Mouse (Mus musculus) forelimb bud, embryonic 11.5 days (tissue): ENCODE measurements around the gene Calhm2.
A peak's percentile ranks its signal among the peaks of the same experiment; 100 is the strongest.

Experiments used
- DNase-seq: peaks from one replicate; pipeline ENCODE4 v3.0.0-alpha.2; 2012; ENCODE audit warnings: low read depth, low spot score

Calhm2 gene

DNA sequence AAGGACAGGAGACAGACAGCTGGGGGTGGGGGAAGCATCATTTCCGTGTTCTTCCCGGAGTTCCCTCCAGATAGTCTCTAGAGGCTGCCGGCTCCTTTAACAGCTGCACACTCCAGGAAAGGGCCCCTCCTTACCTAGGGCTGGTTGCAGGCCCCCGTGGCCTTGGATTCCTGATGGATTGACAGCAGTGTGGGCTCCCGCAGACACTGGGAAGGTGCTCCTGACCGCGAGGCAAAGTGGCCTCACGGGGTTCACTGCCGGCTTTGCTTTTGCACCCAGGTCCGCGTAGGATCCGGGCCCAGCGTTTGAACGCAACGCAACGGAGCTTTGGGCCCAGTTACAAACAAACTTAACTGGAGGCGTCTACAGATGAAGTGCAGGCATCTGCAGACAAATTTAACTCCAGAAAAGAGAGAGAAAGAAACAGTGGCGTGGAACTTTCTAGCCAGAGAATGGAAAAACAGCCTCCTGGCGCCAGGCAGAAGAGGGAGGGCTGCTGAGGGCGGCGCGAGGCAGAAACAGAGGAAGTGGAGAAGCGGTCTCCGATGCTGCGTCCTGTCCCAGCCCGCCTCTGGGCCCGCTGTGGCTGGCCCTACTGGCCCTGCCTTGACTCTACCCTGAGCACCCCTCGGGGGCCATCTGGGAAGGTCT, at the start of gene Calhm2:
Gene Calhm2 (minus strand): TSS at position 524 of the 651 bp plus-strand sequence.
- DNase-seq, result no peak

DNA sequence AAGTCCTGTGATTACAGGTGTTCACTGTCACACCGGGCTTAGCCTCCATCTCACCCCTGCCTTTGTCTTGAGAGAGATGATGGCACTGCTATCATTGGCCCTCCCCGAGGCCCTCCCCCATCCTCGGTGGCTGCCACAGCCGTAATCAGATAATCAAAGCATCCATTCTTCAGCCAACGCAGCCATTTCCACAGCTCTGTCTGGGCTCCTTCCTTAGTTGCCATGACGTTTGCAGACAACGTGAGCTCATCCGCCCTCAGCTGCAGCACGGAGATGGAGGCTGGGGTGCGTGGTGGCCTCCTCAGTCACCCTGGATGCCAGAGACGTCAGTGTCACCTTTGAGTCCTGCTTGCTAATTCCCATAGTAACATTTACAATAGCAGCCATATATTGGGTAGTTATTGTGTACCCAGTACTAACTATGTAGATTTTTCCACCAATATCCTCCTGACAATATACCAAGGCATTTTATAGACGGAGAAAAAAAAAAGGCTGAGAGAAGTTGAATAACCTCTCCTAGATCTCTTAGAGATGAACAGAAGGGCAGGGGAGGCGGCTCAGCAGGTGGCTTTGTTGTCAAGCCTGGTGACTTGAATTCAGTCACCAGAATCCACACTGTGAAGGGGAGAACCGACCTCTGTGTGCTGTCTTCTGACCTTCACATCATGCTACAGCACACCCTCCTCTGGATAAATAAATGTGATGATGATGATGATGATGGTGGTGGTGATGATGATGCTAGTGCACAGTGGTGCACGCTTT, 48.6 kb upstream of the Calhm2 start:
- DNase-seq, result no peak

DNA sequence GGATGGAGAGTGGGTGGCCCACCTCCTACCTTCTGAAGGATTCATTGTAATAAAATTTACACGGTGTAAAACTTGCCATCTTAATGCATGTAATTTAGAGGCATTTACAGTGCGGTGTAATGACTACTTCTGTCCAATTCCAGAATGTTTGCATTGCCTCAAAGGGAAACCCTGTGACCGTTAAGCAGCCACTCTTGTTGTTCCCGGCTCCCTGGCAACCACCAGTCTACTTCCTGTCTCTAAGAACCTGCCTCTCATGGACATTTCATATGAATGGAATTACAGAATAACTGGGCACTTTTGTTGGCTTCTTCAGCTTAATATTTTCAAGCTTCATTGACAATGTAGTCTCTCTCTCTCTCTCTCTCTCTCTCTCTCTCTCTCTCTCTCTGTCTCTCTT, 46.6 kb upstream of the Calhm2 start:
- no peak for DNase-seq

DNA sequence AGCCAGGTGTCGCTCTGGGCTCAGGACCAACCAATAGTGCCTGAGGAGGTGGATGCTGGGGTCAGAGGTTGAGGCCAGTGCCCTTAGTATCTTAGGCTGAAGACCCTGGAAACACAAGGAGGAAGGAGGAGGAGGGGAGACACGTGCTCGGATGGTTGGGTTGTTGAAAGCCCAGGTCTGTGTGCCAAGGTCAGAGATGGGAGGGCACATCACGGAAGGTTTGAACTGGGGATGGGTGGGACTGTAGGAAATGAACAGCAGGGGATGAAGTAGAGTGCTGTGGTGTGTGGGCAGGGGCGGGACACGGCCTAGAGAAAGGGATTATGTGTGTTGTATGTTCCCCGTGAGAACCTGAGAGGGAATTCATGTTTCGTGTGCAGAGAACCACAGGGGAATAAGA, 46.1 kb upstream of the Calhm2 start:
- DNase-seq, result no peak

DNA sequence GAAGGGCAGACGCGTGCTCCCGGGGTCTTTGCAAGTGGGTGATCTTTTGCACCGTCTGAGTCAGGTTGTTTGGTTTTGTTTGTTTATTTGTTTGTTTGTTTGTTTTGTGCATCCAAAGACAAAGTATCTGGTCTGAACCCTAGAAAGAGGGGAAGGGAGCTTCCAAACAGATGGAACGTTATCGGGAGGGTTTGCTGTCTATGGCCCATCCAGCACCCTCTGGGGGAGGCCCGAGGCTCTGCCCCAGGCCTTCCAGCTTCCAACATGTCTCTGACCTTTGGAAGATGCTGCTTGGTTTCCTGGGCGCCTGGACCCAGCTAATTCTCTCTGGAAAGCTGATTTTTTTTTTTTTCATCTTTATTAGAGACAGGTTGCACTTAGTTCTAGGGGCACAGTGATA, 41.9 kb upstream of the Calhm2 start:
- no peak for DNase-seq

DNA sequence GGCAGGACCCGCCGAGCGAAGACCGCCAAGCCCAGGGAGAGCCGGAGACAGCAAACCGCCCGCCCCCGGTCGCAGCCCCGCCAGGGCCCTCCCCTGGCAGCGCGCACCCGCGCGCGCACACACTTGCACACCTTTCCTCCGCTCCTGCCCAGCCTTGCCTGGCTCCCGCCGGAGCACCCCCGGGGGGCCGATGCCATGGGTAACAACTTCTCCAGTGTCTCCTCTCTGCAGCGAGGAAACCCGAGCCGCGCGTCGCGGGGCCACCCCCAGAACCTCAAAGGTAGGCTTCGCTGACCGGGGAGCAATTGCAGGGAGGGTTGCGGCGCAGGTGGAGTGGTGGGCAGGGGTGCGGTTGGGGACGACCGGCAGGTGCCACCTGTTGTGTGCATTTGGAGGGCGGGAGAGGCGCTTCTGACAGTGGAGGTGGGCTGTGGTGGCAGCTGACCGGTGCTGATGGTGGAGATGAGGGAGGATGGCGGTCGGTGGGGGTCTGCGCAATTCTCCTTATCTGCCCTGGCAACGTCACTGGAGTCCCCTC, 41.2 kb upstream of the Calhm2 start:
- no peak for DNase-seq

DNA sequence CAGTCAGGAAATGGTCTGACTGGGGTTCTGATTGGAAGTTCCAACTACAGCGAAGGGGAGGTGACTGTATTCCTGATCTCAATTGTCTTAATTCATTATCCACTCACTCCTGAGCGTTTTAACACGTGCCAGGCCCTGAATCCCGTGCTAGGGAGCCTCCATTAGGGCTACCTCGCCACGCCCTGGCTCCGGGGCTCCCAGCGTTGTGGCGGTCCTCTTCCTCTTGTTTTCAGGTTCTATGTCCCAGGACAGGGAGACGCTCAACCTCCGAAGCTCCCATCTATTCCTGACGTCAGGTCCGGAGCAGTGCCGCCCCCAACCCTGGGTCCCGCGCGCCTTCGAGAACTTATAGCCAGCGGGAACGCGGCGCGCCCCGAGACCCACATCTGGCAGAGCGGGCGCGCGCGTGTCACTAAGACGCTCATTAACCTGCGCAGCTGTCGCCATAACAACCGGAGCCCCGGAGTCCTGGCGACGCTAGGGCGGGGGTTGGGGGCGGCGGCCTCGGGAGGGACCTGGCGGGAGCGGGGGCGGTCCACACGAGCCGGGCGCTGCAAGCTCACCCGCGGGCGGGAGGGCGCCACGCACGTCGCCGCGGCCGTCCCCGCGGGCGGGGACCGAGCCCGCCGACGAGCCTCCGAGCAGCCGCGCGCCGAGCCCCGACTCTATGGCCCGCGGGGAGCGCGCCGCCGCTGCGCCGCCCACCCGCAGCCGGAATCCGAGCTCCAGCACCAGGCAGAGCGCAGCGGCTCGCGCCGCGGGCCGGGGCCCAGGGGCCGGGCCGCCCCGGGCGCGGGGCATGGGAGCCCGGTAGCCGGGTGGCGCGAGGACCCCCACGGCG, 40.6 kb upstream of the Calhm2 start, which contains the start of gene Neurl1a:
Gene Neurl1a (plus strand): TSS at position 390 of the 841 bp plus-strand sequence.
- DNase-seq, result peak; percentile 71

DNA sequence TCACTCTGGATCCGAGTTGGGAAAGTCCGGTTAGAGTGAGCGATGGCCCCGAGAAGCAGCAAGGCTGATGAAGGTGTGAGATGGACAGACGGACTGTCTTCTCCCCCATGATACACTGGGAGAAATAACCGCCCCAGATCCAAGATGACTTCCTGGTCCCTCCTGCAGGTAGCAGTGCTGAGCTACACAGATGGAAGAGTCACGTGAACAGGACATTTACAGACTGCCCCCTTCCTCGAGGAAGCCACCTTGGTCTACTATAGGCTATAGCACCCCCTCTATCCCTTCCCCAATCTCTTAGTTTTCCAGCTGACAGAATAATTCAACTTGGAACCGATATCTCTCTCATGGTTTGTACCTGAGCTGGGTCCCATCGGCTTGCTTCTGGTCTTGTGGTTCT, 39.9 kb upstream of the Calhm2 start:
- peak; percentile 46 for DNase-seq

DNA sequence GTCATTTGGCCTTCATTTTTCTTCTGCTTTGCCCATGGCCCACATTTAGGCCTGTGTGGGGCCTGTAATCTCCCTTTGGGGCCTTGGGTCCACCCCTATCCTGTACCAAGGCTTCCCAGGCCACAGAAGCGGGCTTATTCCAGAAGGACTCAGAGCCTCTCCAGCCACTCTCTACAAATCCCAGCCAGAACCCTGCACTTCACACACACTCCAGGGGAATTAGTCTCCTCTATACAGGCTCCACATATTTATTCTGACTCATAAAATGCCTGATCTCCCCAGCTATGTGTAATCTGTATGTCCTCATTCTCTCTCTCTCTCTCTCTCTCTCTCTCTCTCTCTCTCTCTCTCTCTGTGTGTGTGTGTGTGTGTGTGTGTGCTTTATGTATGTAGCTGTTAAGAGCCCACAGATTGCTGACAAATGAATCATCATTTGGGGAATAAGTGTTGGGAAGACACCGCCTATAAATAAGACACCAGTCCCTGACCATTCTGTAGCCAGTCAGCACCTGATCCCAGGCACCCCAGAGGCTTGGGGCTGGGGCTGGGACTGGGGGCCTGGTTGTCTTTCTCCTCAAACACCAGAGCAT, 38.9 kb upstream of the Calhm2 start:
- DNase-seq, result no peak

DNA sequence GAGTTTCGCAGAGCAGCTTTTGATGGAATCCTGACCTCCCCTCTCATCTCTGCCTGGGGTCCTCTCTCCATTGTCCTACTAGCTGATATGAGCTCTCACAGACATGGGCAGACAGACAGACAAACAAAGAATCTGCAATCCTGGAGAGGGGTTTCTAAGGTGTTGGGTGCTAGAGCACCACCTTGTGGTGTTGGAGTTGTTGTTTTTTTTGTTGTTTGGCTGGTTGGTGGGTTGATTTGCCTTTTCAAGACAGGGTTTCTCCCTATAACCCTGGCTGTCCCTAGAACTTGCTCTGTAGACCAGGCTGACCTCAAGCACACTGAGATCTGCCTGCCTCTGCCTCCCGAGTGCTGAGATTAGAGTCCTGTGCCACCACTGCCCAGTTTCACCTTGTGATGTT, 37.4 kb upstream of the Calhm2 start:
- DNase-seq, result no peak

DNA sequence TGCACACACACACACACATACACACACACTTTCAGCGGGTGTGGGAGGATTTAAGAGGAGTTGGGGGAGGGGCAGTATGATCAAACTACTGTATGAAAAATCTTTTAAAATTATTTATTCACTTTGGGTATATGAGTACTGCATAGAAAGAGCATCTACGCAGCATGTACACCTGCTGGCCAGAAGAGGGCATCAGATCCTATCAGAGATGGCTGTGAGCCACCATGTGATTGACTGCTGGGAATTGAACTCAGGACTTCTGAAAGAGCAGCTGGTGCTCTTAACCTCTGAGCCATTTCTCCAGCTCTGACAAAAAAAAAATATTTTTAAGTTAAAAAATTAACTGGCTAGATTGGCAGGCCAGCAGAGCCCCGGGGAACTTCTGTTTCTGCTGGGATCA, 36.4 kb upstream of the Calhm2 start:
- DNase-seq, result no peak

DNA sequence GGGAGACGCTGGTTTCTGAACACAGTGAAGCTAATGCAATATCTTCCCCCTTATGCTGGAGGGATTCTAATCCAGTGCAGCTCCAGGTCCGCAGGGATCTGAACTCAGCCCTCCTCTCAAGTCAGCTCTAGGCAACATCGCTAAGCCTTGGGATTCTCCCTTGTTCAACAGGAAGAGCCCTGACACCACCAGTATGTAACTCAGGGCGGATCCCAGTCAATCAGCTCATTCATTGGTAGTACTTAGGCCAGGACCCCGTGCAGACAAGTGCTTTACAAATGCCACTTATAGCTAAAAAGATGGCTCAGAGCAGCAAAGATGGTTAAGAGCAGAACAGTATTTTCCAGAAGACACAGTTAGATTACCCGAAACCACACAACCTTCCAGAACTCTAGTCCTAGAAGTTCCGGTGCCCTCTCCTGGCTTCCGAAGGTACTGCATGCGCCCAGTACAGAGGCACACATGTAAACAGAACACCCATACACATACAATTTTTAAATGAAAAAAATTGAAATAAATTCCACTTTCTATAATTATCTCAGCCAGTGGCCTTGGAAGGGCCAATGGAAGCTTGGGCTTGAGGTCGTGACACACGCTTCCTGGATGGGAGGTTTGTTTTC, 30.8 kb upstream of the Calhm2 start:
- DNase-seq, result peak; percentile 80

DNA sequence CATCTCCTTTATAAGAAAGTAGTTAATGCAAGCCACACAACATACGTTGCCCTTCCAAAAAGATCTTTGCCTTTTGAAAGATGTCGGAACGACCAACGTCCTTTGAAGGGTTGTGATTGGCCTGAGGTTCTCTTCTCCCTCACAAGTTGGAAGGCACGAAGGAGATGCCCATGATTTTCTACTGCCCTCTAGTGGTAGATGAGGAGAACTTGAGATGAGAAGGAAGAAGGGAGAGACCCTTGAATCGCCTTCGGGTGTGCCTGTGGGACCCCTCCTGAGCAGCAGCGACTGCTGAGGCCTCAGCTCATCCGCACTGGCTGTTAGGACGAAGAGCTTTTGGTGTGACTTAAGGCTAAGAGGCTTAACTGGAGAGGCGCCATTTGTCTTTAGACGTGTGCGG, 30.1 kb upstream of the Calhm2 start:
- peak; percentile 78 for DNase-seq

DNA sequence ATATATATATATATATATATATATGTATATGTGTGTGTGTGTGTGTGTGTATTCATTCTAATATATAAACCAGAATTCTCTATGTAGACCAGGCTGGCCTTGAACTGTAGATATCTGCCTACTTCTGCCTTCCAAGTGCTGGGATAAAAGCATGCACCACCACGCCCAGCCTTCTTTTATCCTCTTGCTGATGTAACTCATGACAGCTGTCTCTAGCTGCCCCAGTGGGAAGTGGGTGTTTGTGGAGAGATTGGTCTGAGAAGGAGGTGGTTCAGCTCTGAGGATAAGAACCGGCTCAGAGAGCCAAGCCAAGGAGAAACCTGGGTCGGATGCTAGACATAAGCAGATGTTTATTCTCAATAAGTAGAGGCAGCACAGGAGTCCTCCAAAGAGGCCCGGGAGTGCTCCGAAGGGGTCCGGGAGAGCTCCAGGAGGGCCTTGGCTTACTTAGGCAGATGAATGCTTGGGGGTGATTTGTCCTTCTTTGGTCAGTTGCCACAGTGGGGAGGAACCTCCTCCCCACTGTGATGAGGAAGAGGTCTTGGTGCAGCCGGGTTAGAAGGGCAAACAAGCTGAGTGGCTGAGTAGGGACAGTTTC, 29.6 kb upstream of the Calhm2 start:
- no peak for DNase-seq

DNA sequence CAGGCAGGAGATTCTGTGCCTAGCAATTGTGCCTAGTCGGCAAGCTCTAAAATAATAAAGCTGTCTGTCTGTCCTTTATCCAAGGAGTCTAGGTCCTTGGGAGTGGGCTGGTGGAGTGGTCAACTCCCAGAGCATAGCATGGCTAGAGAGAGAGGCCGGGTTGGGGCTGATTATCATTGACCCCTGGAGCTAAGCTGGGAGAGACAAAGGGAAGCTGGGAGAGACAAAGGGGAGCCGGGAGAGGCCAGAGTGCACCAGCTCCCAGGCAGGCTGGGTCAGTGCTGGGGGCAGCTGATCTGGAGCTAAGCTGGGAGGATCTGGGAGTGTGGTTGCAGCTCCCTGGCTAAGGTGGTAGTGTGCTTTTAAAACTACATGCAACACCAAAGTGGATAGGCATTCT, 28.7 kb upstream of the Calhm2 start:
- DNase-seq, result no peak

DNA sequence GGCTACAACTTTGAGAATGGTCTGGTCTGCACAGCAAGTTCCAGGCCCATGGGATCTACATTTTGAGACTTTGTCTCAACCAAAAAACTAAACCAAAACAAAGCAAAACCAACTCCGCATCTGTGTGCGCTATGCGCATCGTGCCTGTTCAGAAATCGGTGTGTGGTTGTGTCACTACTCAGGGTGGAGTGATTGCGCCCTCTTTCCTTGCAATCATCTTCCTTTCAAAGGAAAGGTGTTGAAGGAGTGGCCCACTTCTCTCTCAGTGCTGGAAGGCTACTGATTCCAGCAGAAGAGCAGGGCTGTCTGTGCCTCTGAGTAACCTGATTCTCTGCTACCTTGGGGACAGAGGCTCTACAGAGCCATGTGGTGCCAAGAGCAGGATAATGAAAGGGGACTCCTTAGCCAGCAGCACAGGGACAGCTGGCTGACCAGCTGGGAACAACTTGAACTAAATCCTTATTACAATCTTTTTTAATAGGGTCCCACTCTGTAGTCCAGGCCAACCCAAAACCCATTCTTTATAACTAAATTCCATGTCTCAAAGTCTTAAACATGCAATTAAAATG, 25.2 kb upstream of the Calhm2 start:
- DNase-seq, result no peak

DNA sequence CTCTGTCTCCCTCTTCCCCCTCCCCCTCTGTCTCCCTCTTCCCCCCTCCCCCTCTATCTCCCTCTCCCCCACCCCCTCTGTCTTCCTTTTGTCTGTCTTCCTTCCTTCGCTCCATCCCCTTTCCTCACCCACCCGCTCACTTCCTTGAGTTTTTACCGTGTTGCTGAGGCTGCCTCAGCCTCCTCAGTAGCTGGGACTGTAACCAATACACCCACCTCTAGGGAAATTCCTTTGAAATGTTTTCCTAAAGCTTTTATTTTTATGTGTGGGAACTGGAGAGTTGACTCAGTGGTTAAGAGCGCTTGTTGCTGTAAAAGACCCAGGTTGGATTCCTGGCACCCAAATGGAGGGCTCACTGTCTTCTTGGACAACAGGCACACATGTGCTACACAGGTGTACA, 23.6 kb upstream of the Calhm2 start:
- no peak for DNase-seq

DNA sequence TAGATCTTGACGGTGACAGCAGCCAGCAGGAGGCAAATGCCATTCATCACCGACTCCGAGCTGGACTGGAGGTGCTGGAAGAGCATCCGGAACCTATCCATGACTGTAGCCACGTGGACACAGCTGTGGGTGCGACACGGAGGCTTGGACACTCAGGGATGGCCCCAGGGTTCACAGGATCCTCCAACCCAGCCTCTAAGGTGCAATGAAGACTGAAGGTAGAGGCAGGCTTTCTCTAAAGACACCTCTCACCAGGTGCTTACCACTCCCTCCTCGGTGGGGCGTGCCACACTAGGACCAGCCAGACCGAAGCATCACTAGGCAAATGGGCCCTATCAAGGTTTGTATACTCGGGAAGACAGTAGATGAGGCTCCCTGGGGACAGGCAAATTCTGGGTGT, 19.6 kb upstream of the Calhm2 start, which contains the start of gene Calhm3:
Gene Calhm3 (minus strand): TSS at position 101 of the 400 bp plus-strand sequence.
- DNase-seq, result no peak

DNA sequence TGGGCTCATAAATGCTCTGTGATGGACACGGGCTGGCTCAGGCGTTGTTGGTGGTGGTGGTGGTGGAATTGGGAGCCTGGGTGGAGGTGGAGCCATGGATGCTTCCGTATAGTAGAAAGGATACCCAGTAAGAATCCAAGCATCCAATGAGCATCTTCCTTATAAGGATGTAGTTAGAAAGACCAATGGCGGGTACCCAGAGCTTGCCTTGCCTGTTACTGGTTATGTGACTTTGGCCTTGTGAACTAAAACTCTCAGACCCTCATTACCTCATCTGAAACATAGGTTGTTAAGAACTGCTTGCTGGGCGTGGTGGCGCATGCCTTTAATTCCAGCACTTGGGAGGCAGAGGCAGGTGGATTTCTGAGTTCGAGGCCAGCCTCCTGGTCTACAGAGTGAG, 15.7 kb upstream of the Calhm2 start:
- no peak for DNase-seq

DNA sequence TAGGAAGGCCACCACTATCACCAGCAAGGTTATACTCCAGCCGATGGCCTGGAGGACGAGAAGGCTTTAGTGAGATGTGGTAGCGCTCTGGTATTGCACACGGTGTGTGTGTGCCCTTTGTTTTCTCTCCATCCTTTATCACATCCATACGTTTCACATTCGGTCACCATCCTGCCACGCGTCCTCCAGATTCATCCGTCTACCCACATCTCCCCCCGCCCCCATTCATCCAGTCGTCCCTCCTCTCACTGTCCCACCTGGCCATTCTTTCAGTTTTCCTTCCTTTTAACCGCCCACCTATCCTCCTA, 13.9 kb upstream of the Calhm2 start:
- no peak for DNase-seq
